Mouse (Mus musculus) heart, postnatal 0 days (tissue): Measurements from ENCODE around the gene Mtrr. TPM values are rescaled to one million over a fixed set of nuclear protein-coding genes. Genes with fewer than 3 reads are reported as not detected.
"Not testable (repeated sequence)": the region's sequence is repeated elsewhere in the genome, so short reads cannot be mapped to it uniquely, and the experiment has no call there.

Experiments used
- ATAC-seq: fragments of 200-750 bp; cut with Nextera tagmentation; 2 replicates; pipeline ENCODE4 v1.8.0; 2017; ENCODE audit warnings: low read depth, moderate number of reproducible peaks, moderate library complexity; ENCODE audit not compliant: insufficient read depth
- DNase-seq: peaks from one replicate; pipeline ENCODE4 v3.0.0-alpha.2; 2016; ENCODE audit warnings: low spot score
- H3K27ac ChIP-seq: fragments of 300-500 bp; sonication (generic); 2 replicates; pipeline ENCODE4 v1.5.1; 2014; ENCODE audit warnings: low read depth, mild to moderate bottlenecking
- H3K27me3 ChIP-seq: fragments of 300-500 bp; sonication (generic); 2 replicates; pipeline ENCODE4 v1.6.1; 2014; ENCODE audit warnings: low read length, mixed read lengths; ENCODE audit not compliant: control insufficient read depth, insufficient read depth
- H3K36me3 ChIP-seq: fragments of 300-500 bp; sonication (generic); replicated peaks from 2 replicates; pipeline ENCODE4 v1.6.1; 2014; ENCODE audit warnings: low read length, mixed read lengths; ENCODE audit not compliant: control insufficient read depth, insufficient read depth
- H3K4me1 ChIP-seq: fragments of 300-500 bp; sonication (generic); 2 replicates; pipeline ENCODE4 v1.6.1; 2014; ENCODE audit warnings: antibody characterized with exemption; ENCODE audit not compliant: control insufficient read depth, insufficient read depth
- H3K4me2 ChIP-seq: fragments of 300-500 bp; sonication (generic); 2 replicates; pipeline ENCODE4 v1.6.1; 2014; ENCODE audit warnings: low read depth, mild to moderate bottlenecking, low read length, moderate library complexity
- H3K4me3 ChIP-seq: fragments of 300-500 bp; sonication (generic); 2 replicates; pipeline ENCODE4 v1.5.1; 2014; ENCODE audit warnings: low read depth, low read length
- H3K9ac ChIP-seq: fragments of 300-500 bp; sonication (generic); replicated peaks from 2 replicates; pipeline ENCODE4 v1.6.1; 2014; ENCODE audit warnings: low read depth, low read length, mixed read lengths
- H3K9me3 ChIP-seq: fragments of 300-500 bp; sonication (generic); replicated peaks from 2 replicates; pipeline ENCODE4 v1.6.1; 2016; ENCODE audit warnings: low read length; ENCODE audit not compliant: control insufficient read depth
- CTCF ChIP-seq: IDR thresholded peaks from 2 replicates; pipeline ENCODE4 v1.5.1; 2016; ENCODE audit warnings: antibody characterized with exemption, control low read depth, low read depth
- EP300 ChIP-seq: IDR thresholded peaks from 2 replicates; pipeline ENCODE4 v1.6.1; 2016; ENCODE audit warnings: antibody characterized with exemption, low read depth
- WGBS: fragments of 180-500 bp; shearing (Covaris S2); extraction: QIAGEN DNeasy Blood & Tissue Kit; methylation state at CpG from one replicate; pipeline ENCODE4 v1.1.7; 2014; 5-methylcytosine and 5-hydroxymethylcytosine counted together
- polyA plus RNA-seq: library from polyadenylated mRNA; unstranded; fragments of >200 nt; fragmentation: Nextera tagmentation; extraction: Ambion mirVana; gene quantifications from 2 replicates; pipeline ENCODE4 v1.2.1, GENCODE M21; 2015
- total RNA-seq: library from RNA; depleted of rRNA; stranded (reverse); fragments of >200 nt; gene quantifications from 2 replicates; pipeline ENCODE4 v1.2.3, GENCODE M21; 2014; ENCODE audit warnings: low replicate concordance; rRNA removed

Gene Mtrr
- total and polyA plus RNA-seq, 2 experiments from 2014 or later = 12.6 to 17.1 TPM

DNA sequence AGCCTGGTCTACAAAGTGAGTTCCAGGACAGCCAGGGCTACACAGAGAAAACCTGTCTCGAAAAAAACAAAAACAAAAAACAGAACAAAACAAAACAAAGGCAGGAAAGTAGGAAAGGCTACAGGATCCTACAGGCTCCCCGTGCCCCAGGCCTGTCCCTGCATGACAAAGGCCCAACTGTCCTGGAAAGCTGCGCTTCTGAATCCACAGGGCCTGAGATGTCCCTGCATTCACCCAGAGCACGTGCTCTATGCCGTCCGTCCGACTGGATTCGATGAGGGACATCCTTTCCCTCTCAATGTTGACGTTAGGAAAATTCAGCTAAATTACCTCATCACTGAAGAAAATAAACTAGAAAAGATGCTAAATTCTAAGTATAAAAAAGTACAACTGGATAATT, 13.8 kb downstream of the Mtrr start:
- peaks cover 6% of the 10 kb centered on the region; the same call in 1 of the 2 replicates for H3K4me1 ChIP-seq
- TF ChIP-seq CTCF = no peak
- no peak for TF ChIP-seq EP300
- no peak for ATAC-seq
- H3K4me3 ChIP-seq = no peak overlapping the region
- H3K9me3 ChIP-seq = no peaks in the 10 kb centered on the region
- H3K9ac ChIP-seq = no peak overlapping the region
- WGBS = 91% methylated on average over 9 of the region's 9 CpGs
- DNase-seq = no peak
- H3K27ac ChIP-seq = no peak overlapping the region
- H3K36me3 ChIP-seq = peaks cover 65% of the 10 kb centered on the region
- H3K27me3 ChIP-seq = no peaks in the 10 kb centered on the region
- no peak overlapping the region for H3K4me2 ChIP-seq

DNA sequence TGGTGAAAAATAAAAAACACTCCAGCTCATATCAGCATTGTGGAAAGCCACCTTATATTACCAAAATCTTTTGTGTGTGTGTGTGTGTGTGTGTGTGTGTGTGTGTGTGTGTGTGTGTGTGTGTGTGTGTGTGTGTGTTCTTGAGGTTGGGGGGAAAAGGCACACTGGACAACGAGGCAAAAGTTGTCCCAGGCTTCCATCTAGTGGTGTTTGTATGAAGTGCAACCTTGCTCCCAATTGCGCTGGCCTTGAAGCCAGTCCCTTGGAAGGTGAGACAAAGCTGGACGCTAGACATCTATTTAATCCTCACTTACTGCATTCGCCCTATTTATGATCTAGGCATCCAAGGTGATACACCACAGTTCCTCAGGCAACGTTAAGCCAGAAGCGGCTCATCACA, 28.6 kb downstream of the Mtrr start:
- peak; percentile 29 for DNase-seq
- not testable (repeated sequence) for H3K27ac ChIP-seq, ATAC-seq, H3K9me3 ChIP-seq, H3K4me2 ChIP-seq, H3K4me3 ChIP-seq, H3K4me1 ChIP-seq, H3K9ac ChIP-seq, H3K27me3 ChIP-seq, H3K36me3 ChIP-seq
- 14% methylated on average over 4 of the region's 6 CpGs for WGBS
- peak; percentile 53 for TF ChIP-seq CTCF

Other genes starting within 250 kb of the Mtrr start
- gene Fastkd3, start 85 bp upstream of the Mtrr start, total RNA-seq = 2.4 and 4.1 TPM in 2 replicates
- 11.5 and 11.8 TPM in 2 replicates for gene Fastkd3, start 85 bp upstream of the Mtrr start, polyA plus RNA-seq
- not detected in 2 replicates for gene 1700001L19Rik, start 15.3 kb upstream of the Mtrr start, total RNA-seq
- gene 1700001L19Rik, start 15.3 kb upstream of the Mtrr start, polyA plus RNA-seq = 0.22 and 0.29 TPM in 2 replicates